Mouse (Mus musculus) layer of hippocampus, adult 8-10 months (tissue): ENCODE measurements at regions not wholly inside any gene's neighbourhood (a gene's known extent, or its start where the extent isn't known, plus 50 kb on each side); places are given as distances from the start of the nearest gene placed in this dataset.
A peak's percentile ranks its signal among the peaks of the same experiment; 100 is the strongest.
"Not testable (repeated sequence)": the region's sequence is repeated elsewhere in the genome, so short reads cannot be mapped to it uniquely, and the experiment has no call there.

Experiments
- DNase-seq, 2 experiments: peaks; one replicate each; pipeline ENCODE4 v3.0.0; 2022; ENCODE audit warnings: low spot score in 2 of 2

GRCm38 (mm10) chr6:82143496-82143895 lies 102.7 kb downstream of the Eva1a start:
- no peak for DNase-seq

DNA sequence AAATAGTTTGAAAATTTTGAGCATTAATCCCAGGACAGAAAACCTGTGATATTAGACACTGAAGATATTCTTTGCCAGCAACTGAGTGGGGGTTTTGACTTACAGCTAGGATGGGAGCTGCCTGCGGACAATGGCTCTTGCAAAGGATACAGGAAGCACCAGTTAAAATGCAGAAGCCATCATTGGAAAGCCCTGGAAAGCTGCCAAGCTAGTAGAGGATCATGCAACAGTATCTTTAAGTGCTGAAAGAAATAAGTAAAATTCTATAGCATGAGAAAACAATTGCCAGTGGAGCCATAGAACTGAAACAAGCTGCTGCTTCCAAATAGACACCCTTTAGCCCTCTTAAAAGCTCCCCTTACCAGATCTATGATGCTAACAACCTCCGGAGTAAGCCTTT lies 109.2 kb downstream of the Eva1a start:
- DNase-seq, result no peak

DNA sequence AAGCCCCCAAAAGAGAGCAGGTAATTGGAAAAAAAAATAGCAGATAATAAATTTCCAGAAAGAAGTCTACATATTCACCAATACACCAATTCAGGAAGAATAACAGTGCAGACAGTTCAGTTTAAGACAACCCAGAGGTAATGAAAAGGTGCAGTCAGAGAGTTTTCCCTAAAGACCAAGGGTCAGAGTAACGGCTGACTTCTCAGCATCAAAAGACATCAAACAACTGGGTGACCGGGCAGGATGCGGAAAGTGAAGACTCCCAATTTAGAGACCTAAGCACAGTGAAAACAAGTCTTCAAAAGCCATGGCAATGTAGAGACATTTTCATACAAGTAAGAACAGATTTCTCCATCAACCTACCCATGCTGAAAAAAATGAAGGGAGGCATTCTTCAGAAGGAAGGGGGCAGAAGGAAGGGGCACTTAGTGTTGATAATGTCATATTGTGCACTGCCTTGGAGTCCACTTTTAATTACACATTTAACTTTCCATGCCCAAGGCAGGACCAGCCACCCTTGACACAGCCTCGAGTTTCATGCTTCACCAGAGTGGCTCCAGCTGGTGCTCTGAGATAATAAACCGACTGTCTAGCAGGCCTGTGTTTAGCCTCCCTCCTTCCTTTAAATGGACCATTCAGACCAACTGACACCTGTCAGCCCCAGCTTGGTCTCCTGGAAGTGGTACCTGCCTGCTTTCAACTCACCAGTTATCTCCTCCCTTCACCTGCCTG lies 129.7 kb downstream of the Eva1a start:
- DNase-seq, result no peak

- no peak for DNase-seq
Measured at GRCm38 (mm10) chr6:82174943-82175342, 134.1 kb downstream of the Eva1a start.

- no peak for DNase-seq
Measured at GRCm38 (mm10) chr6:82200130-82200529, 159.3 kb downstream of the Eva1a start.

- no peak for DNase-seq
Measured at GRCm38 (mm10) chr6:82204821-82205566, 164.2 kb downstream of the Eva1a start.

GRCm38 (mm10) chr6:82237834-82238233 lies 164.3 kb upstream of the Tacr1 start:
- peak; percentile 37 to 50 for DNase-seq

DNA sequence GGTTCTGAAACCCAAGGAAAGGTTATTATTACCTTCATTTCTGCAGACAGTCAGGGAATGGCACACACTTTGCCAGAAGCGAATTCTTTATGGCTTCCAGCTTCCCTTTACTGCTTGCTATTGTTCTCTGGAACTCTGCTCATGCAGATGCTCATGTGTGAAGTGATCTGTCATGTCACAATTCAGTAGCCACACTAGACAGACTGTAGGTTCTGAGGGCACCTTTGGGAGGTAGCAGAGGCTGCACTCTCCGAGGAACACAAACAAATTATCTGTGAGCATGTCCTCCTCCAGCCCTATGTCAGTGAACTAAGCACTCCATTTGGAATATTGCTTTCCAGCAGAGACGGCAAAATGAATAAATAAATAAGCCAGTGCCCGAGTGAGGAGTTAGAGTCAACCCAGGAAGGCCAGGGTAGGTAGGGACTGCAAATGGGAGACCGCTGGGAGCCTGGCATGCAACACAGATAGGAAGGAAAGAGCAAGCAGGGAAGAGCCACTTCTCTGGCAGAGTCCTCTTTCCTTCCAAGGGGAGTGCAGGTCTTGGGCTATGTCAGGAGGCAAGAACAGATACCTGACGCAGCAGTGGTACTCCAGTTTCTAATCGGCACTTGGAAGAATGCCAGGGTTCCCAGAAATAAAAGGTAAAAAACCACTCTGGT lies 161.4 kb upstream of the Tacr1 start:
- no peak for DNase-seq

GRCm38 (mm10) chr6:82247652-82248051 lies 154.5 kb upstream of the Tacr1 start:
- not testable (repeated sequence) for DNase-seq

GRCm38 (mm10) chr6:82284494-82284893 lies 117.6 kb upstream of the Tacr1 start:
- DNase-seq, result no peak

GRCm38 (mm10) chr6:82285233-82285632 lies 116.9 kb upstream of the Tacr1 start:
- no peak for DNase-seq

- DNase-seq, result no peak
Measured at GRCm38 (mm10) chr6:82293507-82293906, 108.6 kb upstream of the Tacr1 start.

GRCm38 (mm10) chr6:82296673-82297328 lies 105.3 kb upstream of the Tacr1 start:
- DNase-seq, result no peak

GRCm38 (mm10) chr6:82302241-82302640 lies 99.9 kb upstream of the Tacr1 start:
- not testable (repeated sequence) for DNase-seq

- DNase-seq, result no peak
Measured at GRCm38 (mm10) chr6:82313691-82314090, 88.4 kb upstream of the Tacr1 start.
